Mouse (Mus musculus) embryonic fibroblast, embryonic 13.5 days (primary cell): Measurements from ENCODE around the gene Atpif1.
"Not testable (repeated sequence)": the region's sequence is repeated elsewhere in the genome, so short reads cannot be mapped to it uniquely, and the experiment has no call there.

ENCODE experiments used
- CTCF ChIP-seq: IDR thresholded peaks from 2 replicates; pipeline ENCODE4 v1.5.1; 2011; ENCODE audit warnings: mild to moderate bottlenecking, control low read depth, low read length, moderate library complexity, borderline replicate concordance; ENCODE audit not compliant: insufficient read depth
- POLR2A ChIP-seq: IDR thresholded peaks from 2 replicates; pipeline ENCODE4 v1.6.1; 2011; ENCODE audit warnings: low read depth, mild to moderate bottlenecking, control low read depth, low read length, moderate library complexity

GRCm38 (mm10) chr4:132482104-132482503, 51.4 kb downstream of the Atpif1 start:
- not testable (repeated sequence) for TF ChIP-seq CTCF, POLR2A
